Mouse (Mus musculus) spleen, adult 2 months (tissue): ENCODE measurements around the gene Wasf3.

ENCODE experiments used
- CTCF ChIP-seq: fragments of 200-500 bp; IDR thresholded peaks from 2 replicates; pipeline ENCODE4 v1.5.1; 2011; ENCODE audit warnings: mild to moderate bottlenecking, inconsistent platforms; ENCODE audit not compliant: insufficient read depth, insufficient read length, insufficient replicate concordance; ENCODE audit errors: extremely low read depth
- POLR2A ChIP-seq: fragments of 200-500 bp; IDR thresholded peaks from 2 replicates; pipeline ENCODE4 v1.6.1; 2011; ENCODE audit warnings: low read depth, low read length, inconsistent platforms

GRCm38 (mm10) chr5:146439152-146439781 lies 54.5 kb downstream of the Wasf3 start:
- TF ChIP-seq CTCF (no peak), POLR2A (no peak)
